Mouse (Mus musculus): ENCODE measurements around the gene Eif2b1.

- no peak for TF ChIP-seq EP300 (optimal IDR thresholded peaks at IDR 0.05)
- no peak for TF ChIP-seq CTCF (IDR thresholded peaks at IDR 0.05; ENCODE audit: low read depth)
Measured at GRCm38 (mm10) chr5:124552094-124552472, 26.8 kb downstream of the Eif2b1 start.

Measured in stomach, postnatal 0 days (tissue).